Mouse (Mus musculus): Measurements from ENCODE around the gene Gsk3a. TPM values are rescaled to one million over a fixed set of nuclear protein-coding genes. Genes with fewer than 3 reads are reported as not detected.

Gene Gsk3a
- polyA plus RNA-seq, 1 experiment from 2014 or later = 20.3 TPM

GRCm38 (mm10) chr7:25206094-25206830, 31.4 kb downstream of the Gsk3a start:
- H3K27me3 ChIP-seq (replicated peaks) = no peaks in the 10 kb centered on the region
- no peak overlapping the region for H3K27ac ChIP-seq
- H3K9ac ChIP-seq = no peak overlapping the region
- H3K36me3 ChIP-seq = peaks cover 58% of the 10 kb centered on the region
- no peaks in the 10 kb centered on the region for H3K9me3 ChIP-seq
- H3K4me2 ChIP-seq (replicated peaks) = no peak overlapping the region
- no peak for ATAC-seq (ENCODE audit: low FRiP score, low read depth)
- H3K4me3 ChIP-seq = no peak overlapping the region
- H3K4me1 ChIP-seq = no peaks in the 10 kb centered on the region
- WGBS = 88% methylated on average over 16 of the region's 16 CpGs

GRCm38 (mm10) chr7:25205355-25206093, 32.1 kb downstream of the Gsk3a start:
- Histone ChIP-seq H3K9me3 (no peaks in the 10 kb centered on the region), H3K36me3 (peaks cover 51% of the 10 kb centered on the region), H3K27ac (no peak overlapping the region), H3K27me3 (replicated peaks) (no peaks in the 10 kb centered on the region), H3K4me2 (replicated peaks) (no peak overlapping the region), H3K9ac (no peak overlapping the region), H3K4me3 (no peak overlapping the region), H3K4me1 (no peaks in the 10 kb centered on the region)
- no peak for ATAC-seq (ENCODE audit: low FRiP score, low read depth)
- 89% methylated on average over 16 of the region's 16 CpGs for WGBS

GRCm38 (mm10) chr7:25203624-25204023, 34.0 kb downstream of the Gsk3a start:
- Histone ChIP-seq H3K4me1 (no peaks in the 10 kb centered on the region), H3K27me3 (replicated peaks) (no peaks in the 10 kb centered on the region), H3K27ac (no peak overlapping the region), H3K36me3 (peaks cover 34% of the 10 kb centered on the region), H3K4me2 (replicated peaks) (no peak overlapping the region), H3K9ac (no peak overlapping the region), H3K9me3 (no peaks in the 10 kb centered on the region), H3K4me3 (no peak overlapping the region)
- WGBS = 87% methylated on average over 20 of the region's 20 CpGs
- ATAC-seq (ENCODE audit: low FRiP score, low read depth) = no peak

- no peak overlapping the region for H3K9ac ChIP-seq
- peaks cover 9% of the 10 kb centered on the region for H3K36me3 ChIP-seq
- ATAC-seq (ENCODE audit: low FRiP score, low read depth) = no peak
- no peaks in the 10 kb centered on the region for H3K27me3 ChIP-seq (replicated peaks)
- H3K4me3 ChIP-seq = no peak overlapping the region
- H3K4me2 ChIP-seq (replicated peaks) = no peak overlapping the region
- WGBS = 74% methylated on average over 10 of the region's 10 CpGs
- H3K27ac ChIP-seq = no peak overlapping the region
- no peaks in the 10 kb centered on the region for H3K9me3 ChIP-seq
- no peaks in the 10 kb centered on the region for H3K4me1 ChIP-seq
Observed at GRCm38 (mm10) chr7:25197384-25198018, 40.1 kb downstream of the Gsk3a start.

GRCm38 (mm10) chr7:25196107-25196506, 41.5 kb downstream of the Gsk3a start:
- no peaks in the 10 kb centered on the region for H3K4me1 ChIP-seq
- no peak overlapping the region for H3K4me3 ChIP-seq
- no peaks in the 10 kb centered on the region; the same call in 1 of the 2 replicates for H3K36me3 ChIP-seq
- H3K9me3 ChIP-seq = no peaks in the 10 kb centered on the region
- WGBS = 84% methylated on average over 9 of the region's 9 CpGs
- no peak overlapping the region for H3K9ac ChIP-seq
- H3K27ac ChIP-seq = no peak overlapping the region
- ATAC-seq (ENCODE audit: low FRiP score, low read depth) = no peak
- no peak overlapping the region for H3K4me2 ChIP-seq (replicated peaks)
- no peaks in the 10 kb centered on the region for H3K27me3 ChIP-seq (replicated peaks)

GRCm38 (mm10) chr7:25195148-25195547, 42.5 kb downstream of the Gsk3a start:
- Histone ChIP-seq H3K4me1 (no peaks in the 10 kb centered on the region), H3K4me3 (no peak overlapping the region), H3K36me3 (no peaks in the 10 kb centered on the region), H3K9me3 (no peaks in the 10 kb centered on the region), H3K27ac (no peak overlapping the region), H3K27me3 (replicated peaks) (no peaks in the 10 kb centered on the region), H3K9ac (no peak overlapping the region), H3K4me2 (replicated peaks) (no peak overlapping the region)
- no peak for ATAC-seq (ENCODE audit: low FRiP score, low read depth)
- WGBS = 78% methylated on average over 3 of the region's 3 CpGs

- Histone ChIP-seq H3K4me3 (no peak overlapping the region), H3K27ac (no peak overlapping the region), H3K27me3 (replicated peaks) (no peaks in the 10 kb centered on the region), H3K9ac (no peak overlapping the region), H3K9me3 (no peaks in the 10 kb centered on the region), H3K4me2 (replicated peaks) (no peak overlapping the region), H3K36me3 (no peaks in the 10 kb centered on the region), H3K4me1 (no peaks in the 10 kb centered on the region)
- 71% methylated on average over 8 of the region's 8 CpGs for WGBS
- no peak for ATAC-seq (ENCODE audit: low FRiP score, low read depth)
Observed at GRCm38 (mm10) chr7:25192110-25192509, 45.5 kb downstream of the Gsk3a start.

- no peak overlapping the region for H3K4me2 ChIP-seq (replicated peaks)
- WGBS = 91% methylated on average over 11 of the region's 11 CpGs
- H3K27me3 ChIP-seq (replicated peaks) = no peaks in the 10 kb centered on the region
- no peaks in the 10 kb centered on the region for H3K4me1 ChIP-seq
- H3K9ac ChIP-seq = no peak overlapping the region
- H3K4me3 ChIP-seq = no peak overlapping the region
- ATAC-seq (ENCODE audit: low FRiP score, low read depth) = no peak
- no peaks in the 10 kb centered on the region for H3K9me3 ChIP-seq
- no peak overlapping the region for H3K27ac ChIP-seq
- no peaks in the 10 kb centered on the region for H3K36me3 ChIP-seq
Observed at GRCm38 (mm10) chr7:25190806-25191205, 46.8 kb downstream of the Gsk3a start.

GRCm38 (mm10) chr7:25187662-25188650, 49.7 kb downstream of the Gsk3a start:
- H3K9me3 ChIP-seq = no peaks in the 10 kb centered on the region
- ATAC-seq (ENCODE audit: low FRiP score, low read depth) = peak; percentile 82; the same call in 1 of the 2 replicates
- peaks cover 8% of the 10 kb centered on the region for H3K27me3 ChIP-seq (replicated peaks)
- no peak overlapping the region for H3K4me3 ChIP-seq
- H3K27ac ChIP-seq = no peak overlapping the region
- no peaks in the 10 kb centered on the region for H3K4me1 ChIP-seq
- no peaks in the 10 kb centered on the region for H3K36me3 ChIP-seq
- WGBS = 23% methylated on average over 21 of the region's 21 CpGs
- no peak overlapping the region for H3K9ac ChIP-seq
- H3K4me2 ChIP-seq (replicated peaks) = peak overlapping the region; percentile 21; the same call in 1 of the 2 replicates

- H3K4me3 ChIP-seq = no peak overlapping the region
- no peak for ATAC-seq (ENCODE audit: low FRiP score, low read depth)
- WGBS = 81% methylated on average over 6 of the region's 6 CpGs
- H3K9ac ChIP-seq = no peak overlapping the region
- no peak overlapping the region for H3K27ac ChIP-seq
- peaks cover 36% of the 10 kb centered on the region for H3K27me3 ChIP-seq (replicated peaks)
- no peaks in the 10 kb centered on the region for H3K9me3 ChIP-seq
- no peak overlapping the region for H3K4me2 ChIP-seq (replicated peaks)
- H3K4me1 ChIP-seq = peaks cover 20% of the 10 kb centered on the region
- H3K36me3 ChIP-seq = no peaks in the 10 kb centered on the region
Observed at GRCm38 (mm10) chr7:25184091-25184490, 53.6 kb downstream of the Gsk3a start.

GRCm38 (mm10) chr7:25181814-25182213, 55.8 kb downstream of the Gsk3a start:
- peak overlapping the region; percentile 72 for H3K4me2 ChIP-seq (replicated peaks)
- peak overlapping the region; percentile 11; the same call in 1 of the 2 replicates for H3K4me3 ChIP-seq
- H3K9ac ChIP-seq = no peak overlapping the region
- no peak overlapping the region for H3K27ac ChIP-seq
- H3K27me3 ChIP-seq (replicated peaks) = peaks cover 48% of the 10 kb centered on the region
- no peak for ATAC-seq (ENCODE audit: low FRiP score, low read depth)
- no peaks in the 10 kb centered on the region for H3K9me3 ChIP-seq
- 3% methylated on average over 21 of the region's 21 CpGs for WGBS
- H3K36me3 ChIP-seq = no peaks in the 10 kb centered on the region
- H3K4me1 ChIP-seq = peaks cover 31% of the 10 kb centered on the region

Data from neural tube, embryonic 12.5 days (tissue).